Mouse (Mus musculus) urinary bladder, postnatal 10 days (tissue): Measurements from ENCODE around the gene Gm28778.
"Not testable (repeated sequence)": the region's sequence is repeated elsewhere in the genome, so short reads cannot be mapped to it uniquely, and the experiment has no call there.

Source experiments
- DNase-seq: peaks from one replicate; pipeline ENCODE4 v3.0.0; 2022; ENCODE audit warnings: low spot score

Gene Gm28778

GRCm38 (mm10) chr1:53296581-53297383 is at the start of gene Gm28778, which contains the start of the genes Pms1 and Ormdl1:
Gene Gm28778, plus strand, starts transcription at chr1:53297111.
Gene Pms1, minus strand, starts transcription at chr1:53297018.
Gene Ormdl1, plus strand, starts transcription at chr1:53297095.
- DNase-seq = peak; percentile 67

- DNase-seq = not testable (repeated sequence)
These were observed 31.8 kb upstream of the Gm28778 start for GRCm38 (mm10) chr1:53264958-53265612.

GRCm38 (mm10) chr1:53269901-53270300 is 27.0 kb upstream of the Gm28778 start:
- DNase-seq = no peak

- no peak for DNase-seq
These were observed 24.3 kb upstream of the Gm28778 start for GRCm38 (mm10) chr1:53272646-53273045.

GRCm38 (mm10) chr1:53291197-53291596 is 5.7 kb upstream of the Gm28778 start:
- no peak for DNase-seq

- no peak for DNase-seq
These were observed 3.6 kb downstream of the Gm28778 start for GRCm38 (mm10) chr1:53300506-53300905.

- DNase-seq = peak; percentile 43
These were observed 16.4 kb downstream of the Gm28778 start, which contains the start of gene Osgepl1 for GRCm38 (mm10) chr1:53312989-53313967. Gene Osgepl1, plus strand, starts transcription at chr1:53313624.

GRCm38 (mm10) chr1:53321662-53322344 is 24.9 kb downstream of the Gm28778 start:
- DNase-seq = no peak

- no peak for DNase-seq
These were observed 26.3 kb downstream of the Gm28778 start for GRCm38 (mm10) chr1:53323254-53323653.

GRCm38 (mm10) chr1:53324277-53324676 is 27.4 kb downstream of the Gm28778 start:
- no peak for DNase-seq

GRCm38 (mm10) chr1:53324827-53325494 is 28.1 kb downstream of the Gm28778 start:
- DNase-seq = no peak

GRCm38 (mm10) chr1:53333527-53333926 is 36.6 kb downstream of the Gm28778 start:
- DNase-seq = not testable (repeated sequence)

- no peak for DNase-seq
These were observed 38.6 kb downstream of the Gm28778 start for GRCm38 (mm10) chr1:53335465-53335864.

GRCm38 (mm10) chr1:53337403-53337802 is 40.5 kb downstream of the Gm28778 start:
- not testable (repeated sequence) for DNase-seq

- DNase-seq = no peak
These were observed 44.2 kb downstream of the Gm28778 start for GRCm38 (mm10) chr1:53341071-53341470.

GRCm38 (mm10) chr1:53352327-53353261 is 55.7 kb downstream of the Gm28778 start, which contains the start of the genes Asdurf, Gm28551 and Asnsd1:
Gene Asdurf, minus strand, starts transcription at chr1:53352619.
Gene Gm28551, minus strand, starts transcription at chr1:53352667.
Gene Asnsd1, minus strand, starts transcription at chr1:53352752.
- DNase-seq = peak; percentile 87

GRCm38 (mm10) chr1:53358988-53359387 is 62.1 kb downstream of the Gm28778 start:
- DNase-seq = no peak
